Mouse (Mus musculus): ENCODE data around the gene Kcmf1. TPM values are rescaled to one million over a fixed set of nuclear protein-coding genes. Genes with fewer than 3 reads are reported as not detected.

Gene Kcmf1
- 13.3 and 65.7 TPM in 2 replicates for polyA plus RNA-seq (2012; ENCODE audit: low replicate concordance)

DNA sequence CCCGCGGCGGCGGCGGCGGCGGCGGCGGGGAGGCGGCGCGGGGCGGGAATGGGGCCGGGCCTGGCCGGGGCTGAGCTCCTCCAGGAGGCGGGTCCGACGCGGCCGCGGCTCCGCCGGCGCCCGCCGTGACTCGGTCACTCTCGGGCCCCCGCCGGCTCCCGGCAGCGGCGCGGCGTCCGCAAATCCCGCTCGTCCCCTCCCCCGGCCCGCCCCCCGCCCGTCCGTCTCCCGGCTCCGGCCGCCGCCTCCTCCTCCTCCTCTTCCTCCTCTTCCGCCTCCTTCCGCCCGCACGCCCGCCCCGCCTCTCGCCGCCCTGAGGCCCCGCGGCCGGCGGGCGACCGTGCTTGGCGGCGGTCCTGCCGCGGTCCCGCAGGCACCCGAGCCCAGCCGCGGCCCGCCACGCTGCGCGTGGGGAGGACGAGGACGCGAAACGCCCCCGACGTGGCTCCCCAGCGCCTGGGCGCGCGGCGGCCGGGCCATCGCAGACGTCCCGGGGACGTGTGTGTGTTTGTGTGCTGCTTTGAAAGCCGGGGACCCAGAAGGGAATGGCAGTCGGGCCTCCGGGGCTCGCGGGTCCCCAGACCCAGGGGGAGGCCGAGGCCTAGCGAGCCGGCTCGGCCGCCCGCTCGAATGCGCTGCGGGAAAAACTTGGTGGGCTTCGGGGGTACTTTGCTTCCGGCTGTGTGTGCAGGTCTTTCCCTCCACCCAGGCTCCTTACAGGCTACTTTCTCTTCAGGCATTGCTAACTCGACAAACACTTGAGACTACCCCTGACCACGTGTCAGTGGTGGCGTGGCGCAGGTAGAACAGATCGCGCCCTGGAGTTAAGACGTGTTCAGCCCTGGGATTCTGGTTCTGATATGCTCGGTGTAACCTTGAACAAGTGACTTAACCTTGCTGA lies at the start of gene Kcmf1:
Gene Kcmf1 (minus strand): TSS at position 199 of the 901 bp plus-strand sequence.

Other genes starting within 250 kb of the Kcmf1 start
- 0.98 and 1.4 TPM in 2 replicates for gene Tcf7l1, start 110.7 kb downstream of the Kcmf1 start, polyA plus RNA-seq (2012; ENCODE audit: low replicate concordance)
- gene Tmsb10, start 58.8 kb upstream of the Kcmf1 start, polyA plus RNA-seq (2012; ENCODE audit: low replicate concordance), result 1,398 and 1,590 TPM in 2 replicates